In the genomic region with DNA sequence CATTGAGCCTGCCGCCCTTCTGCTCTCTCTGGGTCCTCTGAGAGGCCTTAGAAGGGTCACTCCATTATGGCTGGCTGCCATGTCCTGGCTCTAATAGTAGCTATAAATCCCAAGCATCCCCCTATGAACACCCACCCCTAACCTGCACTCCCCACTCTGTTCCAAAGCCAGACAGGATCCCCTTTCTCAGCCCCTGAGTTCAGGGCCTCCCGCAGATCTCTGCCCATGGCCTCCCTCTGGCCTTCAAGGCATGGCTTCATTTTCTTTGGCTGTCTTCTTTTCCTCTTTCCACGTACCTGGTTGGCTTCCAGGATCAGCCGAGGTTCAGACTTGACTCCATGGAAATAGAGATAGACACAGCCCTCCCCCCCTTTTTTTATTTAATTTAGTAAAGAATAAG, we compare ENCODE assay signal across 19 mouse cellular contexts.
"Had no signal": no experiment of that assay in that cellular context is flagged by ENCODE, and none has a peak within 500 bp of the region (broad histone marks: within the 10 kb centered on the region; RNA-seq: fewer than 3 reads in every experiment).

No protein-coding gene starts in this region.

- H3K4me3 ChIP-seq: midbrain, embryonic 10.5 days; midbrain, embryonic 12.5 days; myocyte; neural tube, embryonic 13.5 days; neural tube, embryonic 15.5 days had no signal

- H3K36me3 ChIP-seq: midbrain, embryonic 10.5 days; midbrain, embryonic 12.5 days; neural tube, embryonic 13.5 days; neural tube, embryonic 15.5 days had no signal

- ATAC-seq: midbrain, embryonic 16.5 days had no signal

- DNase-seq: lung, adult 18-20 months; lung, embryonic 14.5 days; lung, postnatal 10 days; lung, postnatal 4 days; midbrain, embryonic 14.5 days; retina, postnatal 1 day; right cerebral cortex, adult 18-20 months; right cerebral cortex, postnatal 25 days; right cerebral cortex, postnatal 4 days; spleen, adult 18-20 months; thymus, adult 18-20 months; thymus, postnatal 14 days; thymus, postnatal 36 days had no signal

- H3K27me3 ChIP-seq: midbrain, embryonic 12.5 days; neural tube, embryonic 13.5 days; neural tube, embryonic 15.5 days had no signal

- H3K9me3 ChIP-seq: midbrain, embryonic 10.5 days; midbrain, embryonic 12.5 days; neural tube, embryonic 13.5 days; neural tube, embryonic 15.5 days had no signal

- H3K4me1 ChIP-seq: midbrain, embryonic 12.5 days; neural tube, embryonic 13.5 days had no signal

- H3K4me2 ChIP-seq: lung, embryonic 14.5 days; midbrain, embryonic 12.5 days; neural tube, embryonic 13.5 days; neural tube, embryonic 15.5 days had no signal

- H3K9ac ChIP-seq: lung, embryonic 14.5 days; midbrain, embryonic 12.5 days; neural tube, embryonic 13.5 days; neural tube, embryonic 15.5 days had no signal

- H3K27ac ChIP-seq: midbrain, embryonic 10.5 days; midbrain, embryonic 12.5 days; neural tube, embryonic 13.5 days; neural tube, embryonic 15.5 days had no signal
